Mouse (Mus musculus) midbrain, postnatal 0 days (tissue): ENCODE results near the gene Lmx1a. TPM values are rescaled to one million over a fixed set of nuclear protein-coding genes. Genes with fewer than 3 reads are reported as not detected.

Experiments
- ATAC-seq: fragments of 200-750 bp; cut with Nextera tagmentation; 2 replicates; pipeline ENCODE4 v1.8.0; 2017; ENCODE audit warnings: moderate number of reproducible peaks, mild to moderate bottlenecking, moderate TSS enrichment, moderate library complexity; ENCODE audit not compliant: low FRiP score
- DNase-seq: peaks from one replicate; pipeline ENCODE4 v3.0.0-alpha.2; 2015; ENCODE audit warnings: low spot score
- H3K27ac ChIP-seq: fragments of 300-500 bp; sonication (generic); 2 replicates; pipeline ENCODE4 v1.5.1; 2014; ENCODE audit warnings: low read depth, mild to moderate bottlenecking, low read length, mixed read lengths
- H3K27me3 ChIP-seq: fragments of 300-500 bp; sonication (generic); 2 replicates; pipeline ENCODE4 v1.6.1; 2014; ENCODE audit warnings: low read length, control low read depth, mixed read lengths; ENCODE audit not compliant: insufficient read depth
- H3K36me3 ChIP-seq: fragments of 300-500 bp; sonication (generic); 2 replicates; pipeline ENCODE4 v1.6.1; 2014; ENCODE audit warnings: low read length, control low read depth, mixed read lengths; ENCODE audit not compliant: insufficient read depth
- H3K4me1 ChIP-seq: fragments of 300-500 bp; sonication (generic); 2 replicates; pipeline ENCODE4 v1.6.1; 2014; ENCODE audit warnings: mild to moderate bottlenecking, control low read depth, antibody characterized with exemption, low read length, mixed read lengths; ENCODE audit not compliant: insufficient read depth
- H3K4me2 ChIP-seq: fragments of 300-500 bp; sonication (generic); 2 replicates; pipeline ENCODE4 v1.6.1; 2014; ENCODE audit warnings: low read depth, mild to moderate bottlenecking, low read length, mixed read lengths; ENCODE audit not compliant: poor library complexity, severe bottlenecking
- H3K4me3 ChIP-seq: fragments of 300-500 bp; sonication (generic); 2 replicates; pipeline ENCODE4 v1.5.1; 2014; ENCODE audit warnings: low read depth, mild to moderate bottlenecking, low read length, moderate library complexity
- H3K9ac ChIP-seq: fragments of 300-500 bp; sonication (generic); replicated peaks from 2 replicates; pipeline ENCODE4 v1.6.1; 2014; ENCODE audit warnings: mild to moderate bottlenecking, low read length, moderate library complexity, mixed read lengths; ENCODE audit not compliant: poor library complexity, severe bottlenecking
- H3K9me3 ChIP-seq: fragments of 300-500 bp; sonication (generic); 2 replicates; pipeline ENCODE4 v1.6.1; 2016; ENCODE audit warnings: low read length, control low read depth
- CTCF ChIP-seq: IDR thresholded peaks from 2 replicates; pipeline ENCODE4 v1.5.1; 2016; ENCODE audit warnings: antibody characterized with exemption, mild to moderate bottlenecking
- WGBS: fragments of 180-500 bp; shearing (Covaris S2); extraction: QIAGEN DNeasy Blood & Tissue Kit; methylation state at CpG from one replicate; pipeline ENCODE4 v1.1.7; 2014; 5-methylcytosine and 5-hydroxymethylcytosine counted together
- polyA plus RNA-seq: library from polyadenylated mRNA; unstranded; fragments of >200 nt; fragmentation: Nextera tagmentation; extraction: Ambion mirVana; gene quantifications from 2 replicates; pipeline ENCODE4 v1.2.1, GENCODE M21; 2015
- total RNA-seq: library from RNA; depleted of rRNA; stranded (reverse); fragments of >200 nt; gene quantifications from 2 replicates; pipeline ENCODE4 v1.2.3, GENCODE M21; 2014

The Lmx1a gene
- total and polyA plus RNA-seq, 2 experiments from 2014 or later: 3.2 to 6.3 TPM

DNA sequence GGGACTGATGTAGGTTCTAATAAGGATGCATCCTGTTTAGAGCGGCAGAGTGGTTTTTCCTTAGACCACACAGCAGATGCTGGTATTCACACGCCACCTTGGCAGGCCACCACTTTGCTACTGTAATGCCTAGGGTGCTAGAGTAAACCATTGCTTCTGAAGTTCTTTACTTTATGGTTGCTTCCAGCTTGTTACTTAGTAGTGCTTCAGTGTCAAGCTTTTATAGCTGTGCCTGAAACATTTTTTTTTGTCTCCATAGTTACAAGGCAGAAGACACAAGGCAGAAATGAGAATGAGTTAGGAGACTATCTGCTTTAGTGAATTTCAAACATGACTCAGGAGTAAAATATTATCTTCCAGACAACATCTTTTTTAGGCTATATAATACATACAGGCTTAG is 95.0 kb downstream of the Lmx1a start:
- ATAC-seq: no peak
- Histone ChIP-seq H3K27me3 (no peaks in the 10 kb centered on the region), H3K27ac (no peak overlapping the region), H3K9me3 (no peaks in the 10 kb centered on the region), H3K4me1 (no peaks in the 10 kb centered on the region), H3K4me2 (no peak overlapping the region), H3K36me3 (no peaks in the 10 kb centered on the region), H3K4me3 (no peak overlapping the region), H3K9ac (no peak overlapping the region)
- TF ChIP-seq CTCF: no peak
- DNase-seq: no peak
- 76% methylated on average over 2 of the region's 2 CpGs for WGBS

- no peak overlapping the region for H3K4me3 ChIP-seq
- no peaks in the 10 kb centered on the region for H3K27me3 ChIP-seq
- no peaks in the 10 kb centered on the region for H3K4me1 ChIP-seq
- WGBS: 68% methylated on average over 12 of the region's 12 CpGs
- no peak overlapping the region for H3K9ac ChIP-seq
- no peak overlapping the region for H3K27ac ChIP-seq
- no peak overlapping the region for H3K4me2 ChIP-seq
- H3K9me3 ChIP-seq: no peaks in the 10 kb centered on the region
- DNase-seq: no peak
- ATAC-seq: no peak
- no peak for TF ChIP-seq CTCF
- H3K36me3 ChIP-seq: no peaks in the 10 kb centered on the region
Observed at GRCm38 (mm10) chr1:167788684-167789413, 99.8 kb downstream of the Lmx1a start.

DNA sequence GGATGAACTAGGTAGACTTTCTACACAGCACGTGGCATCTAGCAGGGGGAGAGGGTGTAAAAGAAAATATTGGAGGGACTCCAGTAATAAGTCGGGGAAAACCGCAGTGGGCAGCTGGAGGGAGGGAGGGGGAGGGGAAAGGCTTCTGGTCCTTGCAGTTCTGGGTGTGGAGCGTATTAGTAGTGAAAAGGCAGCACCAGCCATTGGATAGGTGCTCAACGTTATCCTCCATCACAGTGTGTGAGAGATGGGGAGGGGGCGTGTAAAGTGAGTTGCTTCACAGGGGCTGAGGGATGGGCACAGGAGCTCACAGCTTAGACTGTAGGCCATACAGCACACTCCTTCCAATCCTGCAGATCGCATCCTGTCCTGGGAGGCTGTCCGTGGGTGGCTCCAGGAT is 100.4 kb downstream of the Lmx1a start:
- Histone ChIP-seq H3K9me3 (no peaks in the 10 kb centered on the region), H3K27me3 (no peaks in the 10 kb centered on the region), H3K4me2 (no peak overlapping the region), H3K27ac (no peak overlapping the region), H3K4me3 (no peak overlapping the region), H3K4me1 (no peaks in the 10 kb centered on the region), H3K36me3 (no peaks in the 10 kb centered on the region), H3K9ac (no peak overlapping the region)
- TF ChIP-seq CTCF: no peak
- no peak for ATAC-seq
- WGBS: 81% methylated on average over 8 of the region's 8 CpGs
- DNase-seq: no peak

GRCm38 (mm10) chr1:167790688-167791087 is 101.7 kb downstream of the Lmx1a start:
- H3K27me3 ChIP-seq: no peaks in the 10 kb centered on the region

GRCm38 (mm10) chr1:167791221-167791620 is 102.2 kb downstream of the Lmx1a start:
- no peak for TF ChIP-seq CTCF
- H3K36me3 ChIP-seq: no peaks in the 10 kb centered on the region
- 83% methylated on average over 11 of the region's 11 CpGs for WGBS
- H3K4me1 ChIP-seq: no peaks in the 10 kb centered on the region
- DNase-seq: no peak
- ATAC-seq: no peak
- H3K9me3 ChIP-seq: no peaks in the 10 kb centered on the region
- H3K27ac ChIP-seq: no peak overlapping the region
- no peak overlapping the region for H3K9ac ChIP-seq
- H3K4me2 ChIP-seq: no peak overlapping the region
- H3K4me3 ChIP-seq: no peak overlapping the region
- H3K27me3 ChIP-seq: no peaks in the 10 kb centered on the region

More at GRCm38 (mm10) chr1:167790688-167791087, 101.7 kb downstream of the Lmx1a start:
- no peak overlapping the region for H3K27ac ChIP-seq
- no peaks in the 10 kb centered on the region for H3K9me3 ChIP-seq
- no peaks in the 10 kb centered on the region for H3K4me1 ChIP-seq
- no peak overlapping the region for H3K4me2 ChIP-seq
- H3K9ac ChIP-seq: no peak overlapping the region
- no peak for DNase-seq
- no peak for TF ChIP-seq CTCF
- H3K4me3 ChIP-seq: no peak overlapping the region
- no peaks in the 10 kb centered on the region for H3K36me3 ChIP-seq
- no peak for ATAC-seq
- 75% methylated on average over 3 of the region's 3 CpGs for WGBS

DNA sequence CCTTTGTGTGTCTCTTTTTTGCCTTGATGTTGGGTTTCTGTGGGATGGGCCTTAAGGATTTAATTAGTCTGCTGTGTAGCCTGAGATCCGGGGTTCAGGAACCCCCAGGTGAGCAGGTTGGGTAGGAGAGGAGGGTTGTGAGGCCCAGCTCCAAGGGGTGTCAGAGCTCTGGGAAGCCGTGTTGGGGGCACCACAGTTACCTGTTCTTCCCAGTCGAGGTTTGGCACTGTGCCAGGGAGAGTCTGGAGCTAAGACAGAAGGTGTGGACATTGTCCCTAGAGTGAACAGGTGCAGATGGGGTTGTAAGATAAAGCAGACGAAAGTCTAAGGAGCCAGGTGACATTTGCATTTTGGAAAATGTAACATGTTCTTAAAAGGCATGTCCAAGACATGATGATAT is 112.9 kb downstream of the Lmx1a start:
- ATAC-seq (no peak), DNase-seq (no peak)
- 30% methylated on average over 4 of the region's 4 CpGs for WGBS

More for the DNA sequence above, 112.9 kb downstream of the Lmx1a start:
- Histone ChIP-seq H3K9ac (0 out of 2 replicates have a peak overlapping the region, but pooled peaks have one; percentile 61), H3K27ac (peak overlapping the region; percentile 83), H3K27me3 (no peaks in the 10 kb centered on the region), H3K9me3 (no peaks in the 10 kb centered on the region), H3K36me3 (no peaks in the 10 kb centered on the region), H3K4me3 (0 out of 2 replicates have a peak overlapping the region, but pooled peaks have one; percentile 49), H3K4me1 (no peaks in the 10 kb centered on the region; the same call in 1 of the 2 replicates), H3K4me2 (no peak overlapping the region)
- TF ChIP-seq CTCF: no peak
